Mouse (Mus musculus): ENCODE results near the gene Psg18.
"Not testable (repeated sequence)": the region's sequence is repeated elsewhere in the genome, so short reads cannot be mapped to it uniquely, and the experiment has no call there.

Gene Psg18

DNA sequence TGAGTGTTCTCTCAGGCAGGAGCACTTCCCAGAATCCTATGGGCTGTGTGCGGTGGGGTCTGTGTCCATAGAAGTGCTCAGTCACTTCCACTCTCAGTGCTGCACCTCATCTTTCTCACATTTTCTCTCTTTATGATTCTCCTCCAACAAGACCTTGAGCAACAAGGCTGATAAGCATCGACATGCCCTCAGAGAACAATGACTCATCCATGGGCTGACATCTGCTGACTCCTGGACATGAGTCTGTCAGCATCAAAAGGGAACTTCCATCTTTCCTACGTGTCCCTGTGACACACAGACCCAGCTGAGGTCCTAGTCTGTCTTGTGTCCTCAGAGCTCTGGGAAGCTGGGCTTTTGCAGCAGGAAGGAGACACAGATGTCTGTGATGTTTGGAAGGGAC is at the start of gene Psg18:
TSS of gene Psg18 (minus strand) at position 101 of the 400 bp plus-strand sequence.
- not testable (repeated sequence) for DNase-seq

DNA sequence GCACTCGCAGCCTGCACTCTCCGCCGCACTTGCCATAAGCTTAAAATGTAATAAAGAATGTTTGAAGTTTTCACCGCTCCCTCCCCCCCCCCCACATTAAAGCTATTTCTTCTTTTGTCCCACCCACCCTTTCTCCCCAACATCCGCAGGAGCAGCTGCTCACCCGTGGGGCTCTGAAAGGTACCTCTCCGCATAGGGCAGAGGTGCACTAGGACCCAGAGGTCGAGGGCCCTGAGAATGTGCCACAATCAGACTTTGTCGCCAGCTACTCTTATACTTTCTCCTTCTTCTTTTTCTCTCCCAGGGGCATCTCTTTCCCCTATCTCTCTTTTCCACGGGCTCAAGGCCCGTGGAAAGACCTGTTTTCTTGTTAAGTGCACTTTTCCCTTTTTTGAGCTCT is 48.6 kb upstream of the Psg18 start:
- no peak for DNase-seq

DNA sequence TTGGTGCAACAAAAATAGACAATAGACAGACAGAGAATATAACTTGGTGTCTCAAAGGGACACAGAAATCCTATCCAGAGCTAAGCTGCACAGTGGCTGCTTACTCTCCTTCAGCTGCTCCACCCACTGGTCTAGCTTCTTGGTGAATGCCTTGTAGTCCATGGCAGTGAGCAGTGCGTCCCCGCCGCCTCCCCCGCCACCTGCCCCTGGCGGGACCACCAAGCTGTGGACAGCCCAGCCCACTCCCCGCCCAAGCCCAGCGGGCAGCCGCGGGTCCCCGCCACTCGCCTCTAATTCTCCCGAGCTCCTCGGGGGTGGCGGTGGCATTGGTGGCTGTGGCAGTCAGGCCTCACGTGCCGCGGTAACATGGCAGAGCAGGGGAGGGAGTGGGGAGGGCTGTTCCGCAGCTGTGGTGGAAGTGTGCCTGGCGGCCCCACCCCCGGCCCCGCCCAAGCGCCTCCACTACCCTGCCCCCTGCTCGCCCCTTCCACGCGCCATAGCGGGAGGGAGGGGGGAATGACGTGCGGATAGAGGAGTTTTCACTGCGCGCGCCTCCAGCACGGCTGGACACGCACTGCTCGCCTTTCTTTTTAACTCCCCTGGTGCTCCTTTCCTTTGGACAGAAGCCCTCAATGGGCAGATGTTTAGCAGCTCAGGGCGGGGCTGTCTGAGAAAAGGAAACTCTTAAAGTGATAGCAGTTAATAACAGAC is 47.9 kb upstream of the Psg18 start:
- no peak for DNase-seq

DNA sequence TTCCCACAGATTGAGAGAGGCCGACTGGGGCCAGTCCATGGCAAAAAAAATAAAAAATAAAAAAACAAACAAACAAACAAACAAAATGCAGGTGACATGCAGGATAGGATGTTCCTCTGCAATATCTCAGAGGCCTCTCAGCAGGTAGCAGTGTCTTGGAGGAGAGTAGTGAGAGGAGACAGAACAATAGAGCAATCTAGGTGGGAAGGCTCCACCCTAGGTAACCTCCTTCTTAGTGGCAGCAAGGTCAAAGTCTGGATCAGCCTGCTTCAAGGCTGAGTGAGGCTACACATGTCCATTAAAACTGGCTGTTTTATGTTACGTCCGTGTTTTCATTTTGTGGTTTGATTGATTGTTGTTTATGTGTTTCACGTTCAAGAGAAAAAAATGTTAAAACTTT is 36.7 kb upstream of the Psg18 start:
- DNase-seq: peak; percentile 65

DNA sequence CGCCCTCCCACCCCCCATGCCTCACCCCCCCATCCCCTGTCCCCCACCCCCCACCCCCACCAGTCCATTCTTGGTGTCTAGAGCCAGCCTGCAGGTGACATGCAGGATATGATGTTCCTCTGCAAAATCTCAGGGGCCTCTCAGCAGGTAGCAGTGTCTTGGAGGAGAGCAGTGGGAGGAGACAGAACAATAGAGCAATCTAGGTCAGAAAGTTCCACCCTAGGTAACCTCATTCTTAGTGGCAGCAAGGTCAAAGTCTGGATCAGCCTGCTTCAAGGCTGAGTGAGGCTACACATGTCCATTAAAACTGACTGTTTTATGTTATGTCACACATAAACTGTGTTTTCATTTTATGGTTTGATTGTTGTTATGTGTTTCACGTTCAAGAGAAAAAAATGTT is 23.5 kb upstream of the Psg18 start:
- no peak for DNase-seq

DNA sequence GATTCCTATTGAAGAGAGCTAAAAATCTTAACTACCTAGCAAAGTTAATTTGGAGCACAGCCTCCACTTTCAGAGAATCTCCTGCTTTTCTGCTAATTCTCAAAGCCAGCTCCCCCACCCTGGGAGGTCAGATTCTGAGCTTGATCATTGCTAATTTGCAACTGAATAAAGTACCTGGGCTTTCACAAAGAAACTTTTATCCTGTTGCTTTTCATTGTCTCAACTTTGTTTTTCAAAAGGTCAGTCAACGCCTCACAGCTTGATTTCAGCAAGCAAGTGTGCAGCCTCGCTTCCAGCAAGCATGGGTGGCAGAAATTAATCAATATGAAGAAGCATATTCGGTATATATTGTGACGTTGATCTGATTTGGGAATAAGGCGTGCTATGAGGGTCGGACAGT is 19.4 kb downstream of the Psg18 start:
- DNase-seq: not testable (repeated sequence)
